23 mouse cellular contexts compared by ENCODE assay signal in genomic region chr4:120905644-120906043, GRCm38 (mm10). TPM values are rescaled to one million over a fixed set of nuclear protein-coding genes. Genes with fewer than 3 reads are reported as not detected.
DNase-seq lines count a peak whose midpoint lies in the region; ATAC-seq and TF ChIP-seq lines count a peak whose summit lies in the region.
"Had no signal": no experiment of that assay in that cellular context is flagged by ENCODE, and none has a peak within 500 bp of the region (broad histone marks: within the 10 kb centered on the region; RNA-seq: fewer than 3 reads in every experiment).

No protein-coding gene starts in this region.

- peaks cover 0 to 2% of the 10 kb centered on the region in 2 experiments; a peak in 1 of 4 replicates for H3K36me3 ChIP-seq in MEL (ENCODE audit: control insufficient read depth in 1 of 2, insufficient read depth in 2 of 2, low read length in 2 of 2)
- no peaks in the 10 kb centered on the region for H3K36me3 ChIP-seq in forebrain, embryonic 15.5 days
- H3K36me3 ChIP-seq: embryonic facial prominence, embryonic 12.5 days; embryonic facial prominence, embryonic 15.5 days; hindbrain, embryonic 10.5 days had no signal

- no peaks in the 10 kb centered on the region for H3K27me3 ChIP-seq in MEL (ENCODE audit: control insufficient read depth in 1 of 2, insufficient read depth in 2 of 2, low read length in 2 of 2)
- no peaks in the 10 kb centered on the region for H3K27me3 ChIP-seq in forebrain, embryonic 15.5 days
- H3K27me3 ChIP-seq: embryonic facial prominence, embryonic 12.5 days; embryonic facial prominence, embryonic 15.5 days had no signal

- no peak for TF ChIP-seq CTCF in MEL (IDR thresholded peaks at IDR 0.05 in 2 of 3, conservative IDR thresholded peaks at IDR 0.05 in 1 of 3; ENCODE audit: control insufficient read depth in 1 of 3, insufficient read depth in 1 of 3, low read depth in 2 of 3, low read length in 3 of 3, poor library complexity in 1 of 3, severe bottlenecking in 1 of 3)

- TF ChIP-seq POLR2A in MEL (IDR thresholded peaks at IDR 0.05; ENCODE audit: control insufficient read depth in 1 of 2, insufficient read depth in 1 of 2, low read depth in 1 of 2, low read length in 2 of 2, poor library complexity in 1 of 2), result no peak

- no peak overlapping the region for H3K4me2 ChIP-seq in forebrain, embryonic 15.5 days (replicated peaks)
- H3K4me2 ChIP-seq: embryonic facial prominence, embryonic 12.5 days; embryonic facial prominence, embryonic 15.5 days; heart, embryonic 11.5 days; hindbrain, embryonic 14.5 days had no signal

- ATAC-seq in forebrain, embryonic 15.5 days (replicated peaks), result no peak
- ATAC-seq: forebrain, embryonic 14.5 days; hindbrain, postnatal 0 days; inflammation-experienced regulatory T-cells, adult 6 months; intestine, embryonic 16.5 days; Patski had no signal

- no peak overlapping the region for H3K9ac ChIP-seq in MEL (ENCODE audit: control insufficient read depth, low read depth, low read length, poor library complexity, severe bottlenecking)
- no peak overlapping the region for H3K9ac ChIP-seq in forebrain, embryonic 15.5 days (replicated peaks)
- H3K9ac ChIP-seq: embryonic facial prominence, embryonic 12.5 days; embryonic facial prominence, embryonic 15.5 days; hindbrain, embryonic 14.5 days had no signal

- no peak for TF ChIP-seq RAD21 in MEL (IDR thresholded peaks at IDR 0.05; ENCODE audit: low read depth, low read length)

- TF ChIP-seq EP300 in MEL (IDR thresholded peaks at IDR 0.05; ENCODE audit: low read depth in 1 of 2, low read length in 2 of 2), result no peak

- no peaks in the 10 kb centered on the region for H3K79me2 ChIP-seq in MEL (ENCODE audit: control insufficient read depth, insufficient read depth, low read length, poor library complexity)

- WGBS in forebrain, embryonic 15.5 days, result 77% methylated on average over 5 of the region's 5 CpGs

- peak; percentile 15 for DNase-seq in heart, adult 11 months
- DNase-seq in heart, adult 18-20 months, result no peak
- peak; percentile 26 for DNase-seq in 416B (ENCODE audit: low read depth)
- DNase-seq in MEL (ENCODE audit: low read depth, low spot score), result peak; percentile 37
- no peak for DNase-seq in embryo, embryonic 9.5 days (ENCODE audit: extremely low spot score)
- no peak for DNase-seq in c-Kit-positive CD71-positive TER-119-positive erythroid progenitor cells, embryonic 14.5 days (ENCODE audit: low spot score)
- DNase-seq: adrenal gland, postnatal 14 days; cerebellum, adult 18-20 months; cerebellum, adult 9-10 months; cerebellum, postnatal 14 days; gastrocnemius, postnatal 25 days; kidney, adult 18-20 months had no signal

- peaks cover 0 to 7% of the 10 kb centered on the region in 2 experiments; a peak in 1 of 4 replicates for H3K4me1 ChIP-seq in MEL (ENCODE audit: control insufficient read depth in 1 of 2, insufficient read depth in 2 of 2, low read length in 2 of 2)
- no peaks in the 10 kb centered on the region for H3K4me1 ChIP-seq in forebrain, embryonic 15.5 days
- H3K4me1 ChIP-seq: embryonic facial prominence, embryonic 12.5 days; embryonic facial prominence, embryonic 15.5 days; hindbrain, embryonic 10.5 days had no signal

- no peaks in the 10 kb centered on the region for H3K9me3 ChIP-seq in MEL (replicated peaks; ENCODE audit: insufficient read depth, low read length)
- H3K9me3 ChIP-seq in forebrain, embryonic 15.5 days, result no peaks in the 10 kb centered on the region
- H3K9me3 ChIP-seq: embryonic facial prominence, embryonic 12.5 days; embryonic facial prominence, embryonic 15.5 days; hindbrain, embryonic 10.5 days had no signal

- no peak overlapping the region for H3K27ac ChIP-seq in MEL (ENCODE audit: control insufficient read depth, low read depth, low read length)
- no peak overlapping the region for H3K27ac ChIP-seq in forebrain, embryonic 15.5 days (replicated peaks)
- H3K27ac ChIP-seq: embryonic facial prominence, embryonic 12.5 days; embryonic facial prominence, embryonic 15.5 days; hindbrain, embryonic 10.5 days; hindbrain, embryonic 14.5 days; hindbrain, postnatal 0 days had no signal

- H3K4me3 ChIP-seq in MEL (ENCODE audit: control insufficient read depth in 1 of 2, insufficient read depth in 1 of 2, low read depth in 2 of 2, low read length in 2 of 2), result no peak overlapping the region
- no peak overlapping the region for H3K4me3 ChIP-seq in forebrain, embryonic 15.5 days
- H3K4me3 ChIP-seq: embryonic facial prominence, embryonic 12.5 days; embryonic facial prominence, embryonic 15.5 days; hindbrain, embryonic 10.5 days had no signal

TF ChIP-seq in MEL, 35 proteins besides CTCF, POLR2A, EP300 and RAD21:
- TF ChIP-seq UBTF (IDR thresholded peaks at IDR 0.05; ENCODE audit: borderline replicate concordance, insufficient read depth, low read depth, low read length), result no peak
- no peak for TF ChIP-seq ZMIZ1 (IDR thresholded peaks at IDR 0.05; ENCODE audit: low read depth, low read length)
- TF ChIP-seq TAL1 (IDR thresholded peaks at IDR 0.05; ENCODE audit: low read length), result no peak

RNA-seq across cellular contexts. Expression of gene Exo5, which starts 19.2 kb away (rescaled TPM):
- total RNA-seq in heart, adult 18-20 months (2021), result 1 to 10 TPM; 1.9 to 2.0 TPM
- 17.8 and 18.1 TPM in 2 replicates for total RNA-seq in MEL (2012; rRNA removed)
- 10 to 100 TPM in 1 of 2 experiments, not detected in 1; 20.6 TPM for polyA plus RNA-seq in MEL (2012; ENCODE audit: insufficient read depth in 1 of 2, insufficient read length in 2 of 2, low read depth in 1 of 2, low replicate concordance in 2 of 2, missing spikeins in 1 of 2)
- polyA plus RNA-seq in forebrain, embryonic 15.5 days (2015; fragmentation: Nextera tagmentation; extraction: Ambion mirVana), result 43.4 and 46.3 TPM in 2 replicates

RNA-seq across cellular contexts. Expression of gene Zfp69, which starts 45.9 kb away (rescaled TPM):
- 1 to 10 TPM in 1 of 2 experiments, under 1 TPM in 1; 0.75 to 1.1 TPM for total RNA-seq in heart, adult 18-20 months (2021)
- total RNA-seq in MEL (2012; rRNA removed), result 1.8 and 2.0 TPM in 2 replicates
- polyA plus RNA-seq in MEL (2012; ENCODE audit: insufficient read depth in 1 of 2, insufficient read length in 2 of 2, low read depth in 1 of 2, low replicate concordance in 2 of 2, missing spikeins in 1 of 2), result 1 to 10 TPM in 1 of 2 experiments, not detected in 1; 4.3 TPM
- 6.6 and 7.3 TPM in 2 replicates for polyA plus RNA-seq in forebrain, embryonic 15.5 days (2015; fragmentation: Nextera tagmentation; extraction: Ambion mirVana)

RNA-seq across cellular contexts. Expression of gene Rims3, which starts 51.0 kb away (rescaled TPM):
- under 1 TPM in 1 of 2 experiments, not detected in 1; 0.05 TPM for total RNA-seq in heart, adult 18-20 months (2021)
- total RNA-seq in MEL (2012; rRNA removed), result not detected in 2 replicates
- under 1 TPM in 1 of 2 experiments, not detected in 1; 0.07 TPM for polyA plus RNA-seq in MEL (2012; ENCODE audit: insufficient read depth in 1 of 2, insufficient read length in 2 of 2, low read depth in 1 of 2, low replicate concordance in 2 of 2, missing spikeins in 1 of 2)
- polyA plus RNA-seq in forebrain, embryonic 15.5 days (2015; fragmentation: Nextera tagmentation; extraction: Ambion mirVana), result 9.3 and 10.7 TPM in 2 replicates
- polyA plus RNA-seq: Patski had no signal

Comparison
In these comparisons a context has a peak if more than half of its experiments do, and no peak if none do; other contexts are left out.
1. DNase-seq: peak in heart, adult 11 months (single experiment), 416B (single experiment) and MEL (single experiment); none in heart, adult 18-20 months (0 of 2), embryo, embryonic 9.5 days (single experiment) and c-Kit-positive CD71-positive TER-119-positive erythroid progenitor cells, embryonic 14.5 days (single experiment).